ENCODE assay signal across 24 mouse cellular contexts in genomic region chr4:86227096-86227495, GRCm38 (mm10).
A peak's percentile ranks its signal among the peaks of the same experiment; 100 is the strongest.
DNase-seq lines count a peak whose midpoint lies in the region; TF ChIP-seq lines count a peak whose summit lies in the region.
"Had no signal": no experiment of that assay in that cellular context is flagged by ENCODE, and none has a peak within 500 bp of the region (broad histone marks: within the 10 kb centered on the region; RNA-seq: fewer than 3 reads in every experiment).

No protein-coding gene starts in this region.

- no peak overlapping the region for H3K4me3 ChIP-seq in kidney, adult 2 months (ENCODE audit: insufficient read depth, low read depth, low read length)
- no peak overlapping the region for H3K4me3 ChIP-seq in heart, embryonic 10.5 days
- H3K4me3 ChIP-seq: forebrain, embryonic 12.5 days; heart, embryonic 12.5 days; hindbrain, embryonic 10.5 days; limb, embryonic 15.5 days; midbrain, embryonic 10.5 days; myocyte; neural tube, embryonic 13.5 days had no signal

- no peaks in the 10 kb centered on the region for H3K9me3 ChIP-seq in heart, embryonic 10.5 days
- H3K9me3 ChIP-seq: forebrain, embryonic 12.5 days; heart, embryonic 12.5 days; hindbrain, embryonic 10.5 days; limb, embryonic 15.5 days; midbrain, embryonic 10.5 days; neural tube, embryonic 13.5 days had no signal

- DNase-seq in kidney, adult 2 months: peak; percentile 37
- no peak for DNase-seq in kidney, adult 9 months
- DNase-seq in layer of hippocampus, adult 9-11 months: peak; percentile 45
- DNase-seq in layer of hippocampus, adult 9-10 months (ENCODE audit: low spot score): no peak
- DNase-seq in 3T3-L1 (ENCODE audit: low read depth, low spot score): peak; percentile 26
- DNase-seq in NIH3T3 (ENCODE audit: low read depth): peak; percentile 7
- DNase-seq in heart, embryonic 10.5 days (ENCODE audit: low spot score): no peak
- DNase-seq in ovary, postnatal 36 days (ENCODE audit: low spot score): no peak
- DNase-seq: cerebellum, adult 18-20 months; cerebellum, postnatal 14 days; gastrocnemius, postnatal 14 days; heart, adult 11 months; heart, postnatal 10 days; spleen, adult 18-20 months; thymus, postnatal 25 days had no signal

- no peaks in the 10 kb centered on the region for H3K27me3 ChIP-seq in kidney, adult 2 months (replicated peaks; ENCODE audit: control insufficient read depth, insufficient read depth, low read length)
- H3K27me3 ChIP-seq in heart, embryonic 10.5 days (ENCODE audit: insufficient read depth, poor library complexity, severe bottlenecking): no peaks in the 10 kb centered on the region
- H3K27me3 ChIP-seq: forebrain, embryonic 12.5 days; heart, embryonic 12.5 days; limb, embryonic 15.5 days; neural tube, embryonic 13.5 days had no signal

- WGBS in kidney, adult 2 months: 62% methylated on average over 1 of the region's 1 CpGs
- WGBS in heart, embryonic 10.5 days: 89% methylated on average over 1 of the region's 1 CpGs

- TF ChIP-seq POLR2A in kidney, adult 2 months (IDR thresholded peaks at IDR 0.05; ENCODE audit: low read depth, low read length): no peak

- no peak for TF ChIP-seq CTCF in kidney, adult 2 months (conservative IDR thresholded peaks at IDR 0.05; ENCODE audit: insufficient read depth, insufficient read length, low read depth, low read length)

- no peak overlapping the region for H3K27ac ChIP-seq in kidney, adult 2 months (ENCODE audit: insufficient read depth, low read depth, low read length)
- no peak overlapping the region for H3K27ac ChIP-seq in heart, embryonic 10.5 days
- H3K27ac ChIP-seq: forebrain, embryonic 12.5 days; hindbrain, embryonic 10.5 days; hindbrain, postnatal 0 days; limb, embryonic 15.5 days; liver, embryonic 14.5 days; midbrain, embryonic 10.5 days; neural tube, embryonic 13.5 days had no signal

- no peaks in the 10 kb centered on the region for H3K4me1 ChIP-seq in kidney, adult 2 months (ENCODE audit: control insufficient read depth, insufficient read depth, low read length)
- H3K4me1 ChIP-seq in heart, embryonic 10.5 days: no peaks in the 10 kb centered on the region
- H3K4me1 ChIP-seq: forebrain, embryonic 12.5 days; heart, embryonic 12.5 days; hindbrain, embryonic 10.5 days; midbrain, embryonic 10.5 days; neural tube, embryonic 13.5 days had no signal

- H3K36me3 ChIP-seq in kidney, adult 2 months (ENCODE audit: control insufficient read depth, insufficient read depth, low read length): no peaks in the 10 kb centered on the region
- H3K36me3 ChIP-seq in heart, embryonic 10.5 days: no peaks in the 10 kb centered on the region
- H3K36me3 ChIP-seq: forebrain, embryonic 12.5 days; heart, embryonic 12.5 days; hindbrain, embryonic 10.5 days; midbrain, embryonic 10.5 days had no signal

Comparison
In these comparisons a context has a peak if more than half of its experiments do, and no peak if none do; other contexts are left out.
1. DNase-seq: peak in kidney, adult 2 months (single experiment), layer of hippocampus, adult 9-11 months (single experiment), 3T3-L1 (single experiment) and NIH3T3 (single experiment); none in kidney, adult 9 months (single experiment), layer of hippocampus, adult 9-10 months (single experiment), heart, embryonic 10.5 days (single experiment) and ovary, postnatal 36 days (single experiment).